In genomic region chr13:56647597-56648405, GRCm38 (mm10) we compare ENCODE assay signal across 9 mouse cellular contexts. TPM values are rescaled to one million over a fixed set of nuclear protein-coding genes. Genes with fewer than 3 reads are reported as not detected.
DNase-seq lines count a peak whose midpoint lies in the region; ATAC-seq and TF ChIP-seq lines count a peak whose summit lies in the region.
"Had no signal": no experiment of that assay in that cellular context is flagged by ENCODE, and none has a peak within 500 bp of the region (broad histone marks: within the 10 kb centered on the region; RNA-seq: fewer than 3 reads in every experiment).

No protein-coding gene starts in this region.

- TF ChIP-seq CTCF in gastrocnemius, adult 2 months (IDR thresholded peaks at IDR 0.05), result no peak

- H3K9me3 ChIP-seq in intestine, embryonic 14.5 days (ENCODE audit: control insufficient read depth, low read length), result no peaks in the 10 kb centered on the region
- H3K9me3 ChIP-seq in liver, embryonic 15.5 days (replicated peaks), result no peaks in the 10 kb centered on the region
- no peaks in the 10 kb centered on the region for H3K9me3 ChIP-seq in stomach, embryonic 14.5 days (ENCODE audit: control insufficient read depth, low read depth, low read length)

- peaks cover 24% of the 10 kb centered on the region for H3K4me1 ChIP-seq in intestine, embryonic 14.5 days (replicated peaks; ENCODE audit: control insufficient read depth, insufficient read depth, low read length)
- peaks cover 12% of the 10 kb centered on the region; the same call in 1 of the 2 replicates for H3K4me1 ChIP-seq in liver, embryonic 15.5 days (replicated peaks)
- H3K4me1 ChIP-seq in stomach, embryonic 14.5 days (ENCODE audit: control insufficient read depth, insufficient read depth, low read length), result peaks cover 27% of the 10 kb centered on the region

- peak; percentile 22 for DNase-seq in left cerebral cortex, postnatal 4 days
- no peak for DNase-seq in left cerebral cortex, adult 8-10 months (ENCODE audit: low spot score in 2 of 2)
- DNase-seq in gastrocnemius, adult 2 months, result peak; percentile 58
- no peak for DNase-seq in intestine, embryonic 14.5 days (ENCODE audit: low spot score)
- no peak for DNase-seq in thymus, postnatal 10 days (ENCODE audit: low spot score in 2 of 2)

- H3K4me3 ChIP-seq in gastrocnemius, adult 2 months, result no peak overlapping the region
- H3K4me3 ChIP-seq in intestine, embryonic 14.5 days (ENCODE audit: low read depth, low read length), result no peak overlapping the region
- no peak overlapping the region for H3K4me3 ChIP-seq in liver, embryonic 15.5 days (replicated peaks)
- no peak overlapping the region for H3K4me3 ChIP-seq in stomach, embryonic 14.5 days (ENCODE audit: low read depth, low read length)

- no peak for ATAC-seq in intestine, embryonic 14.5 days (replicated peaks; ENCODE audit: low FRiP score, low TSS enrichment, low read depth)
- ATAC-seq in liver, embryonic 15.5 days (ENCODE audit: insufficient read depth), result peak; percentile 34; the same call in 1 of the 2 replicates
- ATAC-seq in stomach, embryonic 14.5 days (ENCODE audit: insufficient number of reproducible peaks, insufficient read depth, low FRiP score, low read depth), result peak; percentile 44; the same call in 1 of the 2 replicates
- ATAC-seq in erythroid progenitor cell, adult 5-6 weeks (replicated peaks; ENCODE audit: low FRiP score, poor library complexity, severe bottlenecking), result no peak

- no peaks in the 10 kb centered on the region for H3K27me3 ChIP-seq in intestine, embryonic 14.5 days (replicated peaks; ENCODE audit: control insufficient read depth, insufficient read depth, low read length)
- no peaks in the 10 kb centered on the region for H3K27me3 ChIP-seq in liver, embryonic 15.5 days
- no peaks in the 10 kb centered on the region for H3K27me3 ChIP-seq in stomach, embryonic 14.5 days (ENCODE audit: control insufficient read depth, insufficient read depth, low read length)

- intact Hi-C loops in left cerebral cortex, postnatal 4 days (cut with DNase I), result no loop called here
- intact Hi-C loops in gastrocnemius, adult 2 months (cut with DNase I), result no loop called here

- WGBS in intestine, embryonic 14.5 days, result 72% methylated on average over 10 of the region's 10 CpGs
- 50% methylated on average over 10 of the region's 10 CpGs for WGBS in liver, embryonic 15.5 days (ENCODE audit: insufficient replicate concordance)
- 73% methylated on average over 10 of the region's 10 CpGs for WGBS in stomach, embryonic 14.5 days

- peak overlapping the region; percentile 63 for H3K27ac ChIP-seq in gastrocnemius, adult 2 months
- H3K27ac ChIP-seq in intestine, embryonic 14.5 days (ENCODE audit: low read depth), result peak overlapping the region; percentile 51
- H3K27ac ChIP-seq in liver, embryonic 15.5 days (replicated peaks), result peak overlapping the region; percentile 33; the same call in 1 of the 2 replicates
- peak overlapping the region; percentile 75 for H3K27ac ChIP-seq in stomach, embryonic 14.5 days (ENCODE audit: low read length)

- H3K9ac ChIP-seq in intestine, embryonic 14.5 days (ENCODE audit: low read length), result no peak overlapping the region
- no peak overlapping the region for H3K9ac ChIP-seq in liver, embryonic 15.5 days
- H3K9ac ChIP-seq in stomach, embryonic 14.5 days (replicated peaks; ENCODE audit: low read depth, low read length), result no peak overlapping the region

- no peaks in the 10 kb centered on the region for H3K36me3 ChIP-seq in intestine, embryonic 14.5 days (ENCODE audit: control insufficient read depth, insufficient read depth, low read length)
- no peaks in the 10 kb centered on the region for H3K36me3 ChIP-seq in liver, embryonic 15.5 days (replicated peaks)
- no peaks in the 10 kb centered on the region for H3K36me3 ChIP-seq in stomach, embryonic 14.5 days (ENCODE audit: control insufficient read depth, insufficient read depth, low read length)

- H3K4me2 ChIP-seq in intestine, embryonic 14.5 days (ENCODE audit: low read length), result no peak overlapping the region
- no peak overlapping the region for H3K4me2 ChIP-seq in liver, embryonic 15.5 days
- H3K4me2 ChIP-seq in stomach, embryonic 14.5 days (replicated peaks; ENCODE audit: low read depth, low read length), result no peak overlapping the region

RNA-seq across cellular contexts. Expression of gene Tgfbi, which starts 38.5 kb away (rescaled TPM):
- 1 to 10 TPM; 4.1 to 4.2 TPM for total RNA-seq in left cerebral cortex, postnatal 4 days (2021)
- 1 to 10 TPM; 4.5 to 5.1 (median 4.9) TPM for total RNA-seq in left cerebral cortex, adult 8-10 months (2022)
- total RNA-seq in gastrocnemius, adult 2 months (2021), result 10 to 100 TPM; 13.0 to 24.8 TPM
- polyA plus RNA-seq in intestine, embryonic 14.5 days (2014; fragmentation: Nextera tagmentation; extraction: Ambion mirVana), result 123 and 163 TPM in 2 replicates
- 9.7 and 11.1 TPM in 2 replicates for polyA plus RNA-seq in liver, embryonic 15.5 days (2015; fragmentation: Nextera tagmentation; extraction: Ambion mirVana)
- 123 and 134 TPM in 2 replicates for polyA plus RNA-seq in stomach, embryonic 14.5 days (2014; fragmentation: Nextera tagmentation; extraction: Ambion mirVana)
- total RNA-seq in erythroid progenitor cell, adult 5-6 weeks (2015; ENCODE audit: low replicate concordance), result 10.1 and 20.5 TPM in 2 replicates
- 9.9 and 12.9 TPM in 2 replicates for total RNA-seq in erythroid progenitor cell, adult 5-6 weeks (2017; ENCODE audit: low replicate concordance)
- total RNA-seq: CH12.LX had no signal

RNA-seq across cellular contexts. Expression of gene Smad5, which starts 55.0 kb away (rescaled TPM):
- total RNA-seq in left cerebral cortex, postnatal 4 days (2021), result 10 to 100 TPM; 36.0 to 41.9 TPM
- total RNA-seq in left cerebral cortex, adult 8-10 months (2022), result 10 to 100 TPM; 23.7 to 25.7 (median 23.8) TPM
- total RNA-seq in gastrocnemius, adult 2 months (2021), result 10 to 100 TPM; 24.4 to 24.5 TPM
- 37.5 and 39.9 TPM in 2 replicates for polyA plus RNA-seq in intestine, embryonic 14.5 days (2014; fragmentation: Nextera tagmentation; extraction: Ambion mirVana)
- polyA plus RNA-seq in liver, embryonic 15.5 days (2015; fragmentation: Nextera tagmentation; extraction: Ambion mirVana), result 3.3 and 3.8 TPM in 2 replicates
- polyA plus RNA-seq in stomach, embryonic 14.5 days (2014; fragmentation: Nextera tagmentation; extraction: Ambion mirVana), result 51.1 and 52.7 TPM in 2 replicates
- 2.5 and 18.4 TPM in 2 replicates for total RNA-seq in erythroid progenitor cell, adult 5-6 weeks (2015; ENCODE audit: low replicate concordance)
- total RNA-seq in erythroid progenitor cell, adult 5-6 weeks (2017; ENCODE audit: low replicate concordance), result 5.1 and 12.5 TPM in 2 replicates

Comparison
In these comparisons a context has a peak if more than half of its experiments do, and no peak if none do; other contexts are left out.
1. DNase-seq: peak in left cerebral cortex, postnatal 4 days (single experiment) and gastrocnemius, adult 2 months (single experiment); none in left cerebral cortex, adult 8-10 months (0 of 2), intestine, embryonic 14.5 days (single experiment) and thymus, postnatal 10 days (0 of 2).
2. ATAC-seq: peak in liver, embryonic 15.5 days (single experiment) and stomach, embryonic 14.5 days (single experiment); none in intestine, embryonic 14.5 days (single experiment) and erythroid progenitor cell, adult 5-6 weeks (single experiment).
3. Peak in every context shown above with its lines, with median percentiles within 50 percentile points of each other: H3K27ac ChIP-seq.